Mouse (Mus musculus) kidney, embryonic 15.5 days (tissue): ENCODE measurements around the gene Larp6. TPM values are rescaled to one million over a fixed set of nuclear protein-coding genes. Genes with fewer than 3 reads are reported as not detected.

Source experiments
- ATAC-seq: fragments of 200-750 bp; cut with Nextera tagmentation; replicated peaks from 2 replicates; pipeline ENCODE4 v1.8.0; 2017; ENCODE audit warnings: moderate TSS enrichment; ENCODE audit not compliant: low FRiP score
- H3K27ac ChIP-seq: fragments of 300-500 bp; sonication (generic); 2 replicates; pipeline ENCODE4 v1.5.1; 2015; ENCODE audit warnings: mild to moderate bottlenecking, inconsistent platforms
- H3K27me3 ChIP-seq: fragments of 300-500 bp; sonication (generic); 2 replicates; pipeline ENCODE4 v1.6.1; 2015; ENCODE audit warnings: inconsistent platforms
- H3K36me3 ChIP-seq: fragments of 300-500 bp; sonication (generic); 2 replicates; pipeline ENCODE4 v1.6.1; 2015; ENCODE audit warnings: inconsistent platforms
- H3K4me1 ChIP-seq: fragments of 300-500 bp; sonication (generic); 2 replicates; pipeline ENCODE4 v1.6.1; 2015; ENCODE audit warnings: inconsistent platforms
- H3K4me2 ChIP-seq: fragments of 300-500 bp; sonication (generic); 2 replicates; pipeline ENCODE4 v1.6.1; 2015; ENCODE audit warnings: moderate library complexity, mild to moderate bottlenecking, inconsistent platforms
- H3K4me3 ChIP-seq: fragments of 300-500 bp; sonication (generic); replicated peaks from 2 replicates; pipeline ENCODE4 v1.5.1; 2015; ENCODE audit warnings: mild to moderate bottlenecking, inconsistent platforms
- H3K9ac ChIP-seq: fragments of 300-500 bp; sonication (generic); 2 replicates; pipeline ENCODE4 v1.6.1; 2015; ENCODE audit warnings: mild to moderate bottlenecking, inconsistent platforms
- H3K9me3 ChIP-seq: fragments of 300-500 bp; sonication (generic); replicated peaks from 2 replicates; pipeline ENCODE4 v1.6.1; 2016; ENCODE audit warnings: inconsistent platforms
- WGBS: fragments of 180-500 bp; shearing (Covaris S2); methylation state at CpG from one replicate; pipeline ENCODE4 v1.1.7; 2015; ENCODE audit warnings: mixed read lengths; 5-methylcytosine and 5-hydroxymethylcytosine counted together
- polyA plus RNA-seq: library from polyadenylated mRNA; unstranded; fragments of >200 nt; fragmentation: Nextera tagmentation; extraction: Ambion mirVana; gene quantifications from 2 replicates; pipeline ENCODE4 v1.2.1, GENCODE M21; 2015

Larp6 gene
- polyA plus RNA-seq, 1 experiment from 2014 or later, result 1.7 TPM

DNA sequence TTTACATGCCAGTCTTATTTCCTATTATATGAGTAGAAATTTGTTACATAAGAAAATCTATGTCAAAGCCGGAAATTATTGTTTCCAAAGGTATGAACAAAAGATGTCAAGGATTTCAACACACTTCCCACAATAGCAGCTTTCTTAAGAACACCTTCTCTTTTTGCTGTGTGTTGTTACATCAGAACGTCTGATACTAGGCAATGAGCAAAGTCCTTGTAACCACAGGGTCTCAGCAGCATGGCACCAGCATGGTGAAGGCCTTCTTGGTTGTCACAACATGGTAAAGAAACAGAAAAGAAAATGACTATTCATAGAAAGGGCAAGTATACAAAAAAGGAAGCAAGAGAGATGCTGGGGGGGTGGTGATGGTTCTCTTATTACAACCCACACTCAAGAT lies 60.9 kb downstream of the Larp6 start:
- no peak overlapping the region for H3K4me3 ChIP-seq
- no peak overlapping the region for H3K9ac ChIP-seq
- no peak for ATAC-seq
- WGBS, result 90% methylated on average over 2 of the region's 2 CpGs
- no peaks in the 10 kb centered on the region for H3K27me3 ChIP-seq
- H3K4me1 ChIP-seq, result peaks cover 19% of the 10 kb centered on the region
- no peak overlapping the region for H3K4me2 ChIP-seq
- H3K36me3 ChIP-seq, result no peaks in the 10 kb centered on the region
- no peaks in the 10 kb centered on the region for H3K9me3 ChIP-seq
- H3K27ac ChIP-seq, result no peak overlapping the region

DNA sequence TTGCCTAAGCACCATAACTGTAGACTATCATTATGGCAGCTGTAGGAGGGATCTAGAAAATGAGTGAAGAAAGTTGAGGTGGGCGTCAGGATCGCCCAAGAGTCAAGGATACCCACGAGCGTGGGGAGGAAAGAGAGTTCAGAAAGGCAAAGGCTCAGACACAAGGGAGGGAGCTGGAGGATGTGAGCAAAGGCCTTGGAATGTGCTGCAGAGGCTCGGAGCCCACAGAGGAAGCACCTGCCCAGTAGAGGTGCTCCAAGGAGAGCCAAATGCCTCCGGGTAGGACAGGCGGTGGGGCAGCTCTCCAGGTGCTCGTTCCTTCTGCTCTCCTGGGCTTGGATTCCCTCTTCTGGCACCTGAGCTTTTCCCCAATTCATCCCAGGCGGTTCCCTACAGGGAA lies 64.1 kb downstream of the Larp6 start:
- no peak overlapping the region for H3K4me2 ChIP-seq
- no peaks in the 10 kb centered on the region for H3K27me3 ChIP-seq
- WGBS, result 81% methylated on average over 9 of the region's 9 CpGs
- no peak overlapping the region for H3K27ac ChIP-seq
- H3K4me1 ChIP-seq, result no peaks in the 10 kb centered on the region
- no peak overlapping the region for H3K9ac ChIP-seq
- H3K36me3 ChIP-seq, result no peaks in the 10 kb centered on the region
- no peaks in the 10 kb centered on the region for H3K9me3 ChIP-seq
- no peak for ATAC-seq
- no peak overlapping the region for H3K4me3 ChIP-seq

- Histone ChIP-seq H3K27me3 (no peaks in the 10 kb centered on the region), H3K36me3 (no peaks in the 10 kb centered on the region), H3K9me3 (no peaks in the 10 kb centered on the region), H3K4me1 (no peaks in the 10 kb centered on the region), H3K4me3 (no peak overlapping the region), H3K27ac (no peak overlapping the region), H3K4me2 (no peak overlapping the region), H3K9ac (no peak overlapping the region)
- WGBS, result 91% methylated on average over 9 of the region's 9 CpGs
- ATAC-seq, result no peak
Observed at GRCm38 (mm10) chr9:60782057-60782789, 69.4 kb downstream of the Larp6 start.

GRCm38 (mm10) chr9:60785069-60785468 lies 72.3 kb downstream of the Larp6 start:
- Histone ChIP-seq H3K9ac (no peak overlapping the region), H3K36me3 (no peaks in the 10 kb centered on the region), H3K4me3 (no peak overlapping the region), H3K27ac (no peak overlapping the region), H3K27me3 (no peaks in the 10 kb centered on the region), H3K4me2 (no peak overlapping the region), H3K4me1 (0 out of 2 replicates have a peak, but pooled peaks cover 3% of the 10 kb centered on the region), H3K9me3 (no peaks in the 10 kb centered on the region)
- WGBS, result 78% methylated on average over 4 of the region's 4 CpGs
- ATAC-seq, result no peak

GRCm38 (mm10) chr9:60787517-60788110 lies 74.8 kb downstream of the Larp6 start:
- Histone ChIP-seq H3K9me3 (no peaks in the 10 kb centered on the region), H3K27me3 (no peaks in the 10 kb centered on the region), H3K4me1 (0 out of 2 replicates have a peak, but pooled peaks cover 3% of the 10 kb centered on the region), H3K36me3 (no peaks in the 10 kb centered on the region), H3K4me3 (no peak overlapping the region), H3K4me2 (no peak overlapping the region), H3K9ac (no peak overlapping the region), H3K27ac (no peak overlapping the region)
- ATAC-seq, result no peak
- WGBS, result 26% methylated on average over 2 of the region's 2 CpGs

Other genes starting within 250 kb of the Larp6 start
- 29.7 and 31.0 TPM in 2 replicates for gene Thsd4, start 190.9 kb upstream of the Larp6 start, polyA plus RNA-seq
- 15.7 and 16.8 TPM in 2 replicates for gene Lrrc49, start 24.8 kb upstream of the Larp6 start, polyA plus RNA-seq
- gene Uaca, start 81.6 kb downstream of the Larp6 start, polyA plus RNA-seq, result 33.5 and 36.2 TPM in 2 replicates